Mouse (Mus musculus): ENCODE data around the gene Vsig10l. TPM values are rescaled to one million over a fixed set of nuclear protein-coding genes. Genes with fewer than 3 reads are reported as not detected.

The Vsig10l gene
- total RNA-seq, 1 experiment = 3.6 TPM

- DNase-seq (ENCODE audit: low read depth, low spot score) = no peak
- H3K9me3 ChIP-seq (ENCODE audit: control insufficient read depth, insufficient read depth, low read depth, low read length) = no peaks in the 10 kb centered on the region
- no peak for TF ChIP-seq MAFK (IDR thresholded peaks at IDR 0.05; ENCODE audit: insufficient read depth, low read depth, low read length)
- no peak for TF ChIP-seq ZNF384 (IDR thresholded peaks at IDR 0.05; ENCODE audit: low read depth, low read length)
- no peak for TF ChIP-seq HCFC1 (IDR thresholded peaks at IDR 0.05; ENCODE audit: borderline replicate concordance, insufficient read depth, low read length)
- no peak for TF ChIP-seq ZC3H11A (IDR thresholded peaks at IDR 0.05; ENCODE audit: borderline replicate concordance, low read depth, low read length)
- TF ChIP-seq CHD2 (IDR thresholded peaks at IDR 0.05; ENCODE audit: low read depth, low read length) = no peak
- no peak overlapping the region for H3K4me3 ChIP-seq (ENCODE audit: insufficient read depth in 1 of 2, low read depth in 1 of 2, low read length in 2 of 2, poor library complexity in 1 of 2, severe bottlenecking in 1 of 2)
- in situ Hi-C loops (cut with MboI; ENCODE audit: low sequenced_read_pairs in 2 of 2, unreplicated experiment in 2 of 2) = no loop called here
- H3K9ac ChIP-seq (ENCODE audit: insufficient read depth, low read depth, low read length, poor library complexity, severe bottlenecking) = no peak overlapping the region
- no peak overlapping the region for H3K27ac ChIP-seq (ENCODE audit: insufficient read depth, low read depth, low read length, poor library complexity, severe bottlenecking)
- peaks cover 0 to 7% of the 10 kb centered on the region in 2 experiments; a peak in 1 of 4 replicates for H3K4me1 ChIP-seq (ENCODE audit: control insufficient read depth in 2 of 2, insufficient read depth in 2 of 2, low read length in 2 of 2, poor library complexity in 1 of 2)
- no peaks in the 10 kb centered on the region for H3K36me3 ChIP-seq (ENCODE audit: control insufficient read depth, insufficient read depth, low read length, poor library complexity, severe bottlenecking)
Measured at GRCm38 (mm10) chr7:43488646-43489045, 25.7 kb downstream of the Vsig10l start.

- Histone ChIP-seq H3K27ac (ENCODE audit: insufficient read depth, low read depth, low read length, poor library complexity, severe bottlenecking) (no peak within 1 kb of the TSS), H3K4me3 (ENCODE audit: insufficient read depth in 1 of 2, low read depth in 1 of 2, low read length in 2 of 2, poor library complexity in 1 of 2, severe bottlenecking in 1 of 2) (peak within 1 kb of the TSS; percentile 61 to 62), H3K4me1 (ENCODE audit: control insufficient read depth in 2 of 2, insufficient read depth in 2 of 2, low read length in 2 of 2, poor library complexity in 1 of 2) (peaks cover 0 to 7% of the 10 kb centered on the region in 2 experiments; a peak in 1 of 4 replicates), H3K9ac (ENCODE audit: insufficient read depth, low read depth, low read length, poor library complexity, severe bottlenecking) (no peak within 1 kb of the TSS), H3K36me3 (ENCODE audit: control insufficient read depth, insufficient read depth, low read length, poor library complexity, severe bottlenecking) (no peaks in the 10 kb centered on the region), H3K9me3 (ENCODE audit: control insufficient read depth, insufficient read depth, low read depth, low read length) (no peaks in the 10 kb centered on the region)
- TF ChIP-seq ZC3H11A (IDR thresholded peaks at IDR 0.05; ENCODE audit: borderline replicate concordance, low read depth, low read length) (no peak), ZNF384 (IDR thresholded peaks at IDR 0.05; ENCODE audit: low read depth, low read length) (no peak), HCFC1 (IDR thresholded peaks at IDR 0.05; ENCODE audit: borderline replicate concordance, insufficient read depth, low read length) (no peak), MAFK (IDR thresholded peaks at IDR 0.05; ENCODE audit: insufficient read depth, low read depth, low read length) (no peak), CHD2 (IDR thresholded peaks at IDR 0.05; ENCODE audit: low read depth, low read length) (no peak)
- no peak for DNase-seq (ENCODE audit: low read depth, low spot score)
- in situ Hi-C loops (cut with MboI; ENCODE audit: low sequenced_read_pairs in 2 of 2, unreplicated experiment in 2 of 2) = no loop called here
Measured at GRCm38 (mm10) chr7:43489631-43490125, 26.7 kb downstream of the Vsig10l start, which contains the start of gene Iglon5. Gene Iglon5 (minus strand): TSS chr7:43490075.

GRCm38 (mm10) chr7:43490182-43490584 is 27.2 kb downstream of the Vsig10l start:
- no peak for DNase-seq (ENCODE audit: low read depth, low spot score)
- TF ChIP-seq ZC3H11A (IDR thresholded peaks at IDR 0.05; ENCODE audit: borderline replicate concordance, low read depth, low read length) (no peak), CHD2 (IDR thresholded peaks at IDR 0.05; ENCODE audit: low read depth, low read length) (no peak), HCFC1 (IDR thresholded peaks at IDR 0.05; ENCODE audit: borderline replicate concordance, insufficient read depth, low read length) (no peak), MAFK (IDR thresholded peaks at IDR 0.05; ENCODE audit: insufficient read depth, low read depth, low read length) (no peak), ZNF384 (IDR thresholded peaks at IDR 0.05; ENCODE audit: low read depth, low read length) (no peak)
- Histone ChIP-seq H3K4me1 (ENCODE audit: control insufficient read depth in 2 of 2, insufficient read depth in 2 of 2, low read length in 2 of 2, poor library complexity in 1 of 2) (peaks cover 0 to 8% of the 10 kb centered on the region in 2 experiments; a peak in 1 of 4 replicates), H3K27ac (ENCODE audit: insufficient read depth, low read depth, low read length, poor library complexity, severe bottlenecking) (no peak overlapping the region), H3K9ac (ENCODE audit: insufficient read depth, low read depth, low read length, poor library complexity, severe bottlenecking) (no peak overlapping the region), H3K9me3 (ENCODE audit: control insufficient read depth, insufficient read depth, low read depth, low read length) (no peaks in the 10 kb centered on the region), H3K36me3 (ENCODE audit: control insufficient read depth, insufficient read depth, low read length, poor library complexity, severe bottlenecking) (no peaks in the 10 kb centered on the region), H3K4me3 (ENCODE audit: insufficient read depth in 1 of 2, low read depth in 1 of 2, low read length in 2 of 2, poor library complexity in 1 of 2, severe bottlenecking in 1 of 2) (peak overlapping the region; percentile 61 to 62)
- in situ Hi-C loops (cut with MboI; ENCODE audit: low sequenced_read_pairs in 2 of 2, unreplicated experiment in 2 of 2) = no loop called here

- no peaks in the 10 kb centered on the region for H3K36me3 ChIP-seq (ENCODE audit: control insufficient read depth, insufficient read depth, low read length, poor library complexity, severe bottlenecking)
- H3K27ac ChIP-seq (ENCODE audit: insufficient read depth, low read depth, low read length, poor library complexity, severe bottlenecking) = no peak overlapping the region
- peaks cover 0 to 9% of the 10 kb centered on the region in 2 experiments; a peak in 1 of 4 replicates for H3K4me1 ChIP-seq (ENCODE audit: control insufficient read depth in 2 of 2, insufficient read depth in 2 of 2, low read length in 2 of 2, poor library complexity in 1 of 2)
- H3K9ac ChIP-seq (ENCODE audit: insufficient read depth, low read depth, low read length, poor library complexity, severe bottlenecking) = no peak overlapping the region
- no peak overlapping the region; a peak in 1 of 4 replicates for H3K4me3 ChIP-seq (ENCODE audit: insufficient read depth in 1 of 2, low read depth in 1 of 2, low read length in 2 of 2, poor library complexity in 1 of 2, severe bottlenecking in 1 of 2)
- DNase-seq (ENCODE audit: low read depth, low spot score) = no peak
- TF ChIP-seq HCFC1 (IDR thresholded peaks at IDR 0.05; ENCODE audit: borderline replicate concordance, insufficient read depth, low read length) (no peak), MAFK (IDR thresholded peaks at IDR 0.05; ENCODE audit: insufficient read depth, low read depth, low read length) (no peak), ZC3H11A (IDR thresholded peaks at IDR 0.05; ENCODE audit: borderline replicate concordance, low read depth, low read length) (no peak), ZNF384 (IDR thresholded peaks at IDR 0.05; ENCODE audit: low read depth, low read length) (no peak), CHD2 (IDR thresholded peaks at IDR 0.05; ENCODE audit: low read depth, low read length) (no peak)
- in situ Hi-C loops (cut with MboI; ENCODE audit: low sequenced_read_pairs in 2 of 2, unreplicated experiment in 2 of 2) = no loop called here
- no peaks in the 10 kb centered on the region for H3K9me3 ChIP-seq (ENCODE audit: control insufficient read depth, insufficient read depth, low read depth, low read length)
Measured at GRCm38 (mm10) chr7:43490861-43491260, 27.9 kb downstream of the Vsig10l start.

Measured in ES-E14 (cell line).